Mouse (Mus musculus) heart, embryonic 14.5 days (tissue): ENCODE results near the gene Ezh1. TPM values are rescaled to one million over a fixed set of nuclear protein-coding genes. Genes with fewer than 3 reads are reported as not detected.

Source experiments
- ATAC-seq: fragments of 200-750 bp; cut with Nextera tagmentation; 2 replicates; pipeline ENCODE4 v1.8.0; 2017; ENCODE audit warnings: low read depth, moderate TSS enrichment; ENCODE audit not compliant: insufficient number of reproducible peaks, insufficient read depth, low FRiP score
- H3K27ac ChIP-seq, 2 experiments: fragments of 200-500 bp in 1 of 2; fragments of 300-500 bp in 1 of 2; sonication (generic) in 1 of 2; replicated peaks in 1 of 2; 2 replicates each; pipeline ENCODE4 v1.5.1; 2012 to 2014; ENCODE audit warnings: low read depth in 2 of 2, low read length in 2 of 2, control low read depth in 1 of 2, mild to moderate bottlenecking in 1 of 2, mixed read lengths in 1 of 2; ENCODE audit not compliant: control insufficient read depth in 1 of 2, insufficient read depth in 1 of 2
- H3K27me3 ChIP-seq: fragments of 300-500 bp; sonication (generic); 2 replicates; pipeline ENCODE4 v1.6.1; 2014; ENCODE audit warnings: mild to moderate bottlenecking, low read length, control low read depth; ENCODE audit not compliant: control insufficient read depth, insufficient read depth
- H3K36me3 ChIP-seq: fragments of 300-500 bp; sonication (generic); 2 replicates; pipeline ENCODE4 v1.6.1; 2014; ENCODE audit warnings: mild to moderate bottlenecking, control low read depth, low read length, mixed read lengths; ENCODE audit not compliant: control insufficient read depth, insufficient read depth
- H3K4me1 ChIP-seq, 2 experiments: fragments of 200-500 bp in 1 of 2; fragments of 300-500 bp in 1 of 2; sonication (generic) in 1 of 2; 2 replicates each; pipeline ENCODE4 v1.6.1; 2012 to 2014; ENCODE audit warnings: low read length in 2 of 2, control low read depth in 1 of 2, mixed read lengths in 1 of 2; ENCODE audit not compliant: control insufficient read depth in 2 of 2, insufficient read depth in 2 of 2
- H3K4me2 ChIP-seq: fragments of 300-500 bp; sonication (generic); 2 replicates; pipeline ENCODE4 v1.6.1; 2014; ENCODE audit warnings: mild to moderate bottlenecking, low read length
- H3K4me3 ChIP-seq, 2 experiments: fragments of 200-500 bp in 1 of 2; fragments of 300-500 bp in 1 of 2; sonication (generic) in 1 of 2; 2 replicates each; pipeline ENCODE4 v1.5.1; 2012 to 2014; ENCODE audit warnings: low read length in 2 of 2, mild to moderate bottlenecking in 2 of 2, control low read depth in 1 of 2, low read depth in 1 of 2, moderate library complexity in 1 of 2; ENCODE audit not compliant: control insufficient read depth in 1 of 2, insufficient read depth in 1 of 2
- H3K9ac ChIP-seq: fragments of 300-500 bp; sonication (generic); 2 replicates; pipeline ENCODE4 v1.6.1; 2014; ENCODE audit warnings: mild to moderate bottlenecking, low read length
- H3K9me3 ChIP-seq: fragments of 300-500 bp; sonication (generic); 2 replicates; pipeline ENCODE4 v1.6.1; 2016; ENCODE audit warnings: low read length, control low read depth; ENCODE audit not compliant: control insufficient read depth
- WGBS: fragments of 180-500 bp; shearing (Covaris S2); extraction: QIAGEN DNeasy Blood & Tissue Kit; methylation state at CpG from one replicate; pipeline ENCODE4 v1.1.7; 2014; 5-methylcytosine and 5-hydroxymethylcytosine counted together
- polyA plus RNA-seq: library from polyadenylated mRNA; unstranded; fragments of >200 nt; fragmentation: Nextera tagmentation; extraction: Ambion mirVana; gene quantifications from 2 replicates; pipeline ENCODE4 v1.2.1, GENCODE M21; 2014

Gene Ezh1
- polyA plus RNA-seq, 1 experiment from 2014 or later = 13.6 TPM

- no peak overlapping the region for H3K4me3 ChIP-seq
- H3K27me3 ChIP-seq = no peaks in the 10 kb centered on the region
- 80% methylated on average over 27 of the region's 27 CpGs for WGBS
- no peaks in the 10 kb centered on the region for H3K9me3 ChIP-seq
- no peak for ATAC-seq
- H3K9ac ChIP-seq = no peak overlapping the region
- no peak overlapping the region for H3K27ac ChIP-seq
- no peak overlapping the region for H3K4me2 ChIP-seq
- H3K36me3 ChIP-seq = no peaks in the 10 kb centered on the region
- peaks cover 19 to 26% of the 10 kb centered on the region in 2 experiments for H3K4me1 ChIP-seq
Observed at GRCm38 (mm10) chr11:101186526-101187247, 39.6 kb downstream of the Ezh1 start.

- Histone ChIP-seq H3K4me3 (no peak overlapping the region), H3K4me2 (no peak overlapping the region), H3K27ac (no peak overlapping the region), H3K27me3 (no peaks in the 10 kb centered on the region), H3K9ac (no peak overlapping the region), H3K36me3 (no peaks in the 10 kb centered on the region), H3K9me3 (no peaks in the 10 kb centered on the region), H3K4me1 (peaks cover 9 to 14% of the 10 kb centered on the region in 2 experiments; a peak in 3 of 4 replicates)
- no peak for ATAC-seq
- 87% methylated on average over 4 of the region's 4 CpGs for WGBS
Observed at GRCm38 (mm10) chr11:101185441-101185840, 40.8 kb downstream of the Ezh1 start.

- Histone ChIP-seq H3K9ac (no peak overlapping the region), H3K9me3 (no peaks in the 10 kb centered on the region), H3K4me1 (peaks cover 5 to 9% of the 10 kb centered on the region in 2 experiments; a peak in 3 of 4 replicates), H3K27ac (no peak overlapping the region), H3K4me3 (no peak overlapping the region), H3K4me2 (no peak overlapping the region), H3K27me3 (no peaks in the 10 kb centered on the region), H3K36me3 (no peaks in the 10 kb centered on the region)
- no peak for ATAC-seq
- 82% methylated on average over 12 of the region's 12 CpGs for WGBS
Observed at GRCm38 (mm10) chr11:101184984-101185383, 41.3 kb downstream of the Ezh1 start.

- Histone ChIP-seq H3K4me1 (peaks cover 0 to 2% of the 10 kb centered on the region in 2 experiments; a peak in 1 of 4 replicates), H3K36me3 (no peaks in the 10 kb centered on the region), H3K9ac (no peak overlapping the region), H3K27me3 (peaks cover 8% of the 10 kb centered on the region), H3K27ac (no peak overlapping the region), H3K9me3 (no peaks in the 10 kb centered on the region), H3K4me3 (no peak overlapping the region), H3K4me2 (no peak overlapping the region)
- ATAC-seq = no peak; the same call in 1 of the 2 replicates
- 70% methylated on average over 14 of the region's 14 CpGs for WGBS
Observed at GRCm38 (mm10) chr11:101182771-101183517, 43.3 kb downstream of the Ezh1 start.

GRCm38 (mm10) chr11:101181961-101182360 is 44.3 kb downstream of the Ezh1 start:
- ATAC-seq = no peak
- no peaks in the 10 kb centered on the region for H3K9me3 ChIP-seq
- H3K9ac ChIP-seq = no peak overlapping the region
- H3K4me1 ChIP-seq = peaks cover 0 to 2% of the 10 kb centered on the region in 2 experiments; a peak in 1 of 4 replicates
- H3K36me3 ChIP-seq = no peaks in the 10 kb centered on the region
- no peak overlapping the region for H3K4me2 ChIP-seq
- WGBS = 88% methylated on average over 11 of the region's 11 CpGs
- no peak overlapping the region for H3K27ac ChIP-seq
- H3K4me3 ChIP-seq = no peak overlapping the region
- peaks cover 17% of the 10 kb centered on the region for H3K27me3 ChIP-seq

GRCm38 (mm10) chr11:101180846-101181740 is 45.2 kb downstream of the Ezh1 start:
- Histone ChIP-seq H3K9me3 (no peaks in the 10 kb centered on the region), H3K9ac (no peak overlapping the region), H3K4me3 (no peak overlapping the region), H3K27ac (no peak overlapping the region), H3K4me2 (no peak overlapping the region), H3K4me1 (peaks cover 4 to 6% of the 10 kb centered on the region in 2 experiments; a peak in 3 of 4 replicates), H3K36me3 (no peaks in the 10 kb centered on the region), H3K27me3 (peaks cover 17% of the 10 kb centered on the region)
- 41% methylated on average over 10 of the region's 10 CpGs for WGBS
- no peak for ATAC-seq

GRCm38 (mm10) chr11:101180261-101180660 is 46.0 kb downstream of the Ezh1 start:
- Histone ChIP-seq H3K9me3 (no peaks in the 10 kb centered on the region), H3K9ac (no peak overlapping the region), H3K27me3 (peaks cover 19% of the 10 kb centered on the region), H3K36me3 (no peaks in the 10 kb centered on the region), H3K4me2 (no peak overlapping the region), H3K4me1 (peaks cover 6 to 14% of the 10 kb centered on the region in 2 experiments; a peak in 3 of 4 replicates), H3K4me3 (no peak overlapping the region), H3K27ac (no peak overlapping the region)
- 77% methylated on average over 17 of the region's 17 CpGs for whole genome bisulfite sequencing
- ATAC-seq = no peak
